Mouse (Mus musculus): ENCODE results near the gene Pgghg.

Gene Pgghg

GRCm38 (mm10) chr7:140923070-140923775 lies 18.0 kb upstream of the Pgghg start:
- no peak for DNase-seq

- no peak for DNase-seq
Measured at GRCm38 (mm10) chr7:140927181-140927580, 14.0 kb upstream of the Pgghg start.

GRCm38 (mm10) chr7:140938436-140938835 lies 2.8 kb upstream of the Pgghg start:
- no peak for DNase-seq

- DNase-seq = no peak
Measured at GRCm38 (mm10) chr7:140938896-140939295, 2.3 kb upstream of the Pgghg start.

- no peak for DNase-seq
Measured at GRCm38 (mm10) chr7:140939669-140940171, 1.5 kb upstream of the Pgghg start.

- peak in 1 of 2 experiments; percentile 25 for DNase-seq
Measured at GRCm38 (mm10) chr7:140942341-140942740, 1.1 kb downstream of the Pgghg start.

- no peak for DNase-seq
Measured at GRCm38 (mm10) chr7:140942811-140943210, 1.6 kb downstream of the Pgghg start.

- no peak for DNase-seq
Measured at GRCm38 (mm10) chr7:140943356-140943755, 2.2 kb downstream of the Pgghg start.

- DNase-seq = no peak
Measured at GRCm38 (mm10) chr7:140944236-140944635, 3.0 kb downstream of the Pgghg start.

GRCm38 (mm10) chr7:140945247-140945646 lies 4.1 kb downstream of the Pgghg start:
- DNase-seq = no peak

GRCm38 (mm10) chr7:140946311-140946710 lies 5.1 kb downstream of the Pgghg start:
- no peak for DNase-seq

GRCm38 (mm10) chr7:140946980-140947379 lies 5.8 kb downstream of the Pgghg start:
- no peak for DNase-seq

- DNase-seq = no peak
Measured at GRCm38 (mm10) chr7:140948161-140948560, 7.0 kb downstream of the Pgghg start.

- no peak for DNase-seq
Measured at GRCm38 (mm10) chr7:140949255-140949654, 8.1 kb downstream of the Pgghg start.

- no peak for DNase-seq
Measured at GRCm38 (mm10) chr7:140949824-140950530, 8.8 kb downstream of the Pgghg start, which contains the start of gene Ifitm5. TSS of gene Ifitm5 (minus strand) at chr7:140950291.

- DNase-seq = no peak
Measured at GRCm38 (mm10) chr7:140951051-140951450, 9.9 kb downstream of the Pgghg start.

- no peak for DNase-seq
Measured at GRCm38 (mm10) chr7:140951765-140952164, 10.6 kb downstream of the Pgghg start.

- no peak for DNase-seq
Measured at GRCm38 (mm10) chr7:140952441-140952840, 11.2 kb downstream of the Pgghg start.

- no peak for DNase-seq
Measured at GRCm38 (mm10) chr7:140953133-140953532, 11.9 kb downstream of the Pgghg start.

- peak; percentile 41 to 42 for DNase-seq
Measured at GRCm38 (mm10) chr7:140953800-140954732, 12.9 kb downstream of the Pgghg start.

GRCm38 (mm10) chr7:140954733-140955071 lies 13.5 kb downstream of the Pgghg start:
- DNase-seq = no peak

GRCm38 (mm10) chr7:140955342-140955741 lies 14.2 kb downstream of the Pgghg start:
- DNase-seq = no peak
